Mouse (Mus musculus) ES-E14 (cell line): ENCODE data around the gene Tecpr1. TPM values are rescaled to one million over a fixed set of nuclear protein-coding genes. Genes with fewer than 3 reads are reported as not detected.

ENCODE experiments used
- DNase-seq: peaks from one replicate; pipeline ENCODE4 v3.0.0-alpha.2; 2013; ENCODE audit warnings: low read depth, low spot score
- H3K27ac ChIP-seq: 2 replicates; pipeline ENCODE4 v1.5.1; 2012; ENCODE audit warnings: low read depth, mild to moderate bottlenecking, low read length, moderate library complexity, mixed read lengths; ENCODE audit not compliant: poor library complexity, insufficient read depth, severe bottlenecking
- H3K36me3 ChIP-seq: 2 replicates; pipeline ENCODE4 v1.6.1; 2012; ENCODE audit warnings: mild to moderate bottlenecking, low read length, moderate library complexity, mixed read lengths; ENCODE audit not compliant: control insufficient read depth, poor library complexity, insufficient read depth, severe bottlenecking
- H3K4me1 ChIP-seq, 2 experiments: fragments of 150-350 bp in 1 of 2; sonication (generic) in 1 of 2; 2 replicates each; pipeline ENCODE4 v1.6.1; 2012; ENCODE audit warnings: low read length in 2 of 2, mild to moderate bottlenecking in 1 of 2, mixed read lengths in 1 of 2; ENCODE audit not compliant: control insufficient read depth in 2 of 2, insufficient read depth in 2 of 2, poor library complexity in 1 of 2
- H3K4me3 ChIP-seq, 2 experiments: fragments of 150-350 bp in 1 of 2; sonication (generic) in 1 of 2; 2 replicates each; pipeline ENCODE4 v1.5.1; 2012; ENCODE audit warnings: low read length in 2 of 2, low read depth in 1 of 2, mild to moderate bottlenecking in 1 of 2, mixed read lengths in 1 of 2; ENCODE audit not compliant: insufficient read depth in 1 of 2, poor library complexity in 1 of 2, severe bottlenecking in 1 of 2
- H3K9ac ChIP-seq: 2 replicates; pipeline ENCODE4 v1.6.1; 2012; ENCODE audit warnings: low read depth, mild to moderate bottlenecking, low read length, mixed read lengths; ENCODE audit not compliant: poor library complexity, insufficient read depth, severe bottlenecking
- H3K9me3 ChIP-seq: fragments of 150-350 bp; sonication (generic); 2 replicates; pipeline ENCODE4 v1.6.1; 2012; ENCODE audit warnings: low read depth, mild to moderate bottlenecking, low read length; ENCODE audit not compliant: control insufficient read depth, insufficient read depth
- CHD2 ChIP-seq: IDR thresholded peaks from 2 replicates; pipeline ENCODE4 v1.6.1; 2014; ENCODE audit warnings: mild to moderate bottlenecking, low read depth, low read length, inconsistent platforms
- HCFC1 ChIP-seq: IDR thresholded peaks from 2 replicates; pipeline ENCODE4 v1.6.1; 2012; ENCODE audit warnings: low read length, inconsistent platforms, borderline replicate concordance; ENCODE audit not compliant: insufficient read depth
- MAFK ChIP-seq: IDR thresholded peaks from 2 replicates; pipeline ENCODE4 v1.6.1; 2014; ENCODE audit warnings: mild to moderate bottlenecking, low read depth, low read length, inconsistent platforms; ENCODE audit not compliant: insufficient read depth
- ZC3H11A ChIP-seq: IDR thresholded peaks from 2 replicates; pipeline ENCODE4 v1.6.1; 2012; ENCODE audit warnings: low read depth, mild to moderate bottlenecking, inconsistent platforms, low read length, borderline replicate concordance
- ZNF384 ChIP-seq: IDR thresholded peaks from 2 replicates; pipeline ENCODE4 v1.6.1; 2012; ENCODE audit warnings: low read depth, low read length, inconsistent platforms
- in situ Hi-C, 2 experiments: fragments of 600-800 bp; cut with MboI; formaldehyde crosslinking; loops; one replicate each; pipeline ENCODE4 v1.15.1; 2025; ENCODE audit warnings: low sequenced_read_pairs in 2 of 2, inconsistent platforms in 1 of 2; ENCODE audit not compliant: unreplicated experiment in 2 of 2
- total RNA-seq: library from RNA; depleted of rRNA; stranded (reverse); fragments of 300-350 nt; gene quantifications from 2 replicates; pipeline ENCODE4 v1.2.3, GENCODE M21; 2012

The Tecpr1 gene
- total RNA-seq, 1 experiment, result 18.3 TPM

GRCm38 (mm10) chr5:144245592-144245991, 22.2 kb upstream of the Tecpr1 start:
- TF ChIP-seq ZC3H11A (no peak), ZNF384 (no peak), HCFC1 (no peak), MAFK (no peak), CHD2 (no peak)
- in situ Hi-C loops, result no loop called here
- no peaks in the 10 kb centered on the region; a peak in 1 of 4 replicates for H3K4me1 ChIP-seq
- H3K36me3 ChIP-seq, result no peaks in the 10 kb centered on the region
- H3K4me3 ChIP-seq, result no peak overlapping the region
- no peak overlapping the region for H3K27ac ChIP-seq
- H3K9ac ChIP-seq, result no peak overlapping the region
- DNase-seq, result no peak
- H3K9me3 ChIP-seq, result no peaks in the 10 kb centered on the region

- Histone ChIP-seq H3K4me3 (no peak within 1 kb of the TSS), H3K27ac (no peak within 1 kb of the TSS), H3K36me3 (no peaks in the 10 kb centered on the region), H3K9ac (no peak within 1 kb of the TSS), H3K4me1 (no peaks in the 10 kb centered on the region; a peak in 1 of 4 replicates), H3K9me3 (no peaks in the 10 kb centered on the region)
- TF ChIP-seq ZC3H11A (no peak), ZNF384 (no peak), CHD2 (no peak)
- DNase-seq, result no peak
- in situ Hi-C loops, result no loop called here
Observed at GRCm38 (mm10) chr5:144243901-144244487, 20.6 kb upstream of the Tecpr1 start, which contains the start of gene Bri3. Bri3 (plus strand) TSS chr5:144244437.

- no peak for DNase-seq
- no peaks in the 10 kb centered on the region for H3K9me3 ChIP-seq
- H3K9ac ChIP-seq, result no peak overlapping the region
- no peak overlapping the region for H3K4me3 ChIP-seq
- no peaks in the 10 kb centered on the region for H3K36me3 ChIP-seq
- no peaks in the 10 kb centered on the region; a peak in 1 of 4 replicates for H3K4me1 ChIP-seq
- TF ChIP-seq HCFC1 (no peak), ZNF384 (0 out of 2 replicates have a peak, but pooled peaks have one; percentile 35)
- H3K27ac ChIP-seq, result no peak overlapping the region
- in situ Hi-C loops, result no loop called here
Observed at GRCm38 (mm10) chr5:144238969-144239368, 15.6 kb upstream of the Tecpr1 start.

GRCm38 (mm10) chr5:144234714-144235113, 11.3 kb upstream of the Tecpr1 start:
- Histone ChIP-seq H3K36me3 (no peaks in the 10 kb centered on the region), H3K4me1 (no peaks in the 10 kb centered on the region), H3K9me3 (no peaks in the 10 kb centered on the region), H3K4me3 (no peak overlapping the region), H3K9ac (no peak overlapping the region), H3K27ac (no peak overlapping the region)
- TF ChIP-seq HCFC1, result no peak
- TF ChIP-seq MAFK, result no peak
- TF ChIP-seq CHD2, result no peak
- no peak for TF ChIP-seq ZNF384
- TF ChIP-seq ZC3H11A, result no peak
- in situ Hi-C loops, result no loop called here
- DNase-seq, result no peak

GRCm38 (mm10) chr5:144234222-144234621, 10.8 kb upstream of the Tecpr1 start:
- in situ Hi-C loops, result no loop called here
- no peak overlapping the region for H3K27ac ChIP-seq
- TF ChIP-seq MAFK (no peak), ZC3H11A (no peak), CHD2 (no peak), ZNF384 (no peak), HCFC1 (no peak)
- no peaks in the 10 kb centered on the region for H3K4me1 ChIP-seq
- DNase-seq, result no peak
- no peaks in the 10 kb centered on the region for H3K9me3 ChIP-seq
- no peaks in the 10 kb centered on the region for H3K36me3 ChIP-seq
- no peak overlapping the region for H3K9ac ChIP-seq
- no peak overlapping the region for H3K4me3 ChIP-seq
